Mouse (Mus musculus): ENCODE measurements around the gene Kcnk16. TPM values are rescaled to one million over a fixed set of nuclear protein-coding genes. Genes with fewer than 3 reads are reported as not detected.

The Kcnk16 gene
- polyA plus RNA-seq (2017; shearing (Covaris generic)) = not detected

GRCm38 (mm10) chr14:20269082-20269809 lies at the start of gene Kcnk16:
Gene Kcnk16 (minus strand): TSS chr14:20269199.

GRCm38 (mm10) chr14:20294117-20294892 lies 25.3 kb upstream of the Kcnk16 start, which contains the start of gene Nudt13:
Gene Nudt13 (plus strand): TSS chr14:20294697.

Other genes with a start within 250 kb of the Kcnk16 start
- 20.2 TPM for gene Saysd1, start 130.7 kb downstream of the Kcnk16 start, polyA plus RNA-seq (2017; shearing (Covaris generic))
- 0.24 TPM for gene Kcnk5, start 87.4 kb downstream of the Kcnk16 start, polyA plus RNA-seq (2017; shearing (Covaris generic))
- gene Nudt13, start 25.5 kb upstream of the Kcnk16 start, polyA plus RNA-seq (2017; shearing (Covaris generic)) = 15.9 TPM
- gene Ecd, start 78.9 kb upstream of the Kcnk16 start, polyA plus RNA-seq (2017; shearing (Covaris generic)) = 47.5 TPM
- gene Fam149b, start 79.0 kb upstream of the Kcnk16 start, polyA plus RNA-seq (2017; shearing (Covaris generic)) = 57.2 TPM
- 139 TPM for gene Dnajc9, start 119.7 kb upstream of the Kcnk16 start, polyA plus RNA-seq (2017; shearing (Covaris generic))
- 39.7 TPM for gene Mrps16, start 124.4 kb upstream of the Kcnk16 start, polyA plus RNA-seq (2017; shearing (Covaris generic))
- gene Cfap70, start 183.0 kb upstream of the Kcnk16 start, polyA plus RNA-seq (2017; shearing (Covaris generic)) = not detected
- gene Anxa7, start 210.9 kb upstream of the Kcnk16 start, polyA plus RNA-seq (2017; shearing (Covaris generic)) = 35.0 TPM
- 0.88 TPM for gene Mss51, start 227.7 kb upstream of the Kcnk16 start, polyA plus RNA-seq (2017; shearing (Covaris generic))

All from naive thymus-derived CD4-positive, alpha-beta T cell, adult 5 months (primary cell).